Mouse (Mus musculus) mature B cell (primary cell): ENCODE data around the gene Traf5.

ENCODE experiments used
- in situ Hi-C: fragments of 300-500 bp; cut with MboI; formaldehyde crosslinking; loops from 2 replicates; pipeline ENCODE4 v1.14.3; 2019

Gene Traf5

GRCm38 (mm10) chr1:192066956-192067355, 25.4 kb downstream of the Traf5 start:
- in situ Hi-C loops: no loop called here

GRCm38 (mm10) chr1:192063209-192063946, 29.0 kb downstream of the Traf5 start:
- in situ Hi-C loops: no loop called here

GRCm38 (mm10) chr1:192062682-192063081, 29.7 kb downstream of the Traf5 start:
- in situ Hi-C loops: no loop called here

- in situ Hi-C loops: no loop called here
Measured at GRCm38 (mm10) chr1:192061666-192062306, 30.6 kb downstream of the Traf5 start.

GRCm38 (mm10) chr1:192058911-192059310, 33.4 kb downstream of the Traf5 start:
- in situ Hi-C loops: no loop called here

GRCm38 (mm10) chr1:192053726-192054125, 38.6 kb downstream of the Traf5 start:
- in situ Hi-C loops: no loop called here

- in situ Hi-C loops: no loop called here
Measured at GRCm38 (mm10) chr1:192052986-192053385, 39.4 kb downstream of the Traf5 start.

- in situ Hi-C loops: no loop called here
Measured at GRCm38 (mm10) chr1:192052461-192052860, 39.9 kb downstream of the Traf5 start.

- in situ Hi-C loops: no loop called here
Measured at GRCm38 (mm10) chr1:191999022-191999421, 93.3 kb downstream of the Traf5 start.

GRCm38 (mm10) chr1:191996621-191997185, 95.7 kb downstream of the Traf5 start:
- in situ Hi-C loops: no loop called here

GRCm38 (mm10) chr1:191995916-191996315, 96.4 kb downstream of the Traf5 start:
- in situ Hi-C loops: no loop called here

- in situ Hi-C loops: no loop called here
Measured at GRCm38 (mm10) chr1:191995488-191995887, 96.9 kb downstream of the Traf5 start.

- in situ Hi-C loops: no loop called here
Measured at GRCm38 (mm10) chr1:191994476-191994875, 97.9 kb downstream of the Traf5 start.

GRCm38 (mm10) chr1:191992040-191992780, 100.1 kb downstream of the Traf5 start:
- in situ Hi-C loops: no loop called here

GRCm38 (mm10) chr1:191989994-191990393, 102.4 kb downstream of the Traf5 start:
- in situ Hi-C loops: no loop called here

GRCm38 (mm10) chr1:191989060-191989459, 103.3 kb downstream of the Traf5 start:
- in situ Hi-C loops: no loop called here

GRCm38 (mm10) chr1:191988646-191989045, 103.7 kb downstream of the Traf5 start:
- in situ Hi-C loops: no loop called here

- in situ Hi-C loops: no loop called here
Measured at GRCm38 (mm10) chr1:191987481-191987769, 104.9 kb downstream of the Traf5 start.

- in situ Hi-C loops: no loop called here
Measured at GRCm38 (mm10) chr1:191986674-191987480, 105.5 kb downstream of the Traf5 start.

GRCm38 (mm10) chr1:191981426-191982102, 110.8 kb downstream of the Traf5 start:
- in situ Hi-C loops: no loop called here

- in situ Hi-C loops: no loop called here
Measured at GRCm38 (mm10) chr1:191977187-191977586, 115.2 kb downstream of the Traf5 start, which contains the start of gene Rd3. TSS of gene Rd3 (plus strand) at chr1:191977370.
